Mouse (Mus musculus) heart, embryonic 16.5 days (tissue): ENCODE results near the gene Map7. TPM values are rescaled to one million over a fixed set of nuclear protein-coding genes. Genes with fewer than 3 reads are reported as not detected.

Experiments used
- ATAC-seq: fragments of 200-750 bp; cut with Nextera tagmentation; replicated peaks from 2 replicates; pipeline ENCODE4 v1.8.0; 2017; ENCODE audit warnings: moderate number of reproducible peaks; ENCODE audit not compliant: insufficient read depth, low FRiP score; ENCODE audit errors: extremely low read depth
- H3K27ac ChIP-seq: fragments of 300-500 bp; sonication (generic); 2 replicates; pipeline ENCODE4 v1.5.1; 2014; ENCODE audit warnings: mild to moderate bottlenecking, low read length, control low read depth, moderate library complexity
- H3K27me3 ChIP-seq: fragments of 300-500 bp; sonication (generic); 2 replicates; pipeline ENCODE4 v1.6.1; 2014; ENCODE audit warnings: low read length, mixed read lengths; ENCODE audit not compliant: control insufficient read depth, insufficient read depth
- H3K36me3 ChIP-seq: fragments of 300-500 bp; sonication (generic); 2 replicates; pipeline ENCODE4 v1.6.1; 2014; ENCODE audit not compliant: control insufficient read depth, insufficient read depth
- H3K4me1 ChIP-seq: fragments of 300-500 bp; sonication (generic); 2 replicates; pipeline ENCODE4 v1.6.1; 2014; ENCODE audit warnings: low read length, mixed read lengths; ENCODE audit not compliant: control insufficient read depth, insufficient read depth
- H3K4me2 ChIP-seq: fragments of 300-500 bp; sonication (generic); 2 replicates; pipeline ENCODE4 v1.6.1; 2014; ENCODE audit warnings: low read depth, mild to moderate bottlenecking, control low read depth, low read length
- H3K4me3 ChIP-seq: fragments of 300-500 bp; sonication (generic); 2 replicates; pipeline ENCODE4 v1.5.1; 2014; ENCODE audit warnings: mild to moderate bottlenecking, control low read depth, low read length
- H3K9ac ChIP-seq: fragments of 300-500 bp; sonication (generic); 2 replicates; pipeline ENCODE4 v1.6.1; 2014; ENCODE audit warnings: low read length, control low read depth
- H3K9me3 ChIP-seq: fragments of 300-500 bp; sonication (generic); replicated peaks from 2 replicates; pipeline ENCODE4 v1.6.1; 2016; ENCODE audit warnings: low read length; ENCODE audit not compliant: control insufficient read depth
- WGBS: fragments of 180-500 bp; shearing (Covaris S2); extraction: QIAGEN DNeasy Blood & Tissue Kit; methylation state at CpG from one replicate; pipeline ENCODE4 v1.1.7; 2014; 5-methylcytosine and 5-hydroxymethylcytosine counted together
- polyA plus RNA-seq: library from polyadenylated mRNA; unstranded; fragments of >200 nt; fragmentation: Nextera tagmentation; extraction: Ambion mirVana; gene quantifications from 2 replicates; pipeline ENCODE4 v1.2.1, GENCODE M21; 2015

Map7 gene
- polyA plus RNA-seq, 1 experiment from 2014 or later: 7.6 TPM

GRCm38 (mm10) chr10:20164810-20165209 is 16.5 kb downstream of the Map7 start:
- Histone ChIP-seq H3K36me3 (no peaks in the 10 kb centered on the region), H3K4me1 (peaks cover 7% of the 10 kb centered on the region; the same call in 1 of the 2 replicates), H3K4me2 (no peak overlapping the region), H3K9ac (no peak overlapping the region), H3K27me3 (no peaks in the 10 kb centered on the region), H3K27ac (no peak overlapping the region), H3K9me3 (0 out of 2 replicates have a peak, but pooled peaks cover 2% of the 10 kb centered on the region), H3K4me3 (no peak overlapping the region)
- WGBS: 83% methylated on average over 5 of the region's 5 CpGs
- ATAC-seq: no peak

GRCm38 (mm10) chr10:20166797-20167196 is 18.5 kb downstream of the Map7 start:
- WGBS: 74% methylated on average over 11 of the region's 11 CpGs
- Histone ChIP-seq H3K4me3 (no peak overlapping the region), H3K27me3 (0 out of 2 replicates have a peak, but pooled peaks cover 2% of the 10 kb centered on the region), H3K4me1 (peaks cover 13% of the 10 kb centered on the region), H3K9ac (no peak overlapping the region), H3K36me3 (no peaks in the 10 kb centered on the region), H3K27ac (no peak overlapping the region), H3K9me3 (0 out of 2 replicates have a peak, but pooled peaks cover 2% of the 10 kb centered on the region), H3K4me2 (no peak overlapping the region)
- no peak for ATAC-seq

DNA sequence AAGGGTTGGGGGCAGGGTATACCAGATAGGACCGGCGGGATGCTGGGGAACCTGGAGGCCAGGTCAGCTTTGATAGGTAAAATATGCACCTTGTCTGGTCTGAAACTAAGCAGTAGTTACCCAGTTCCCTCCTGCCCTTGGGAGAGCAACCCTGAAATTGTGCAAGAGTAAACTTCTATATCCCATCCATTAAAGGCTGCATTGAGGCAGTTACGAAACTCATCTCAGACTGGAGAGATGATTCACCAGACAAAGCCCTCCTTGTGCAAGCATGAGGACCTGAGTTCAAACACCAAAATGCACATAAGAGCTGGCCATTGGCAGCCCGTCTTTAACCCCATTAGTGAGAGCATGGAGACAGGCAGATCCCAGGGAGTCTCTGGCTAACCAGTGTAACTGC is 19.2 kb downstream of the Map7 start:
- ATAC-seq: no peak

GRCm38 (mm10) chr10:20169182-20169674 is 21.0 kb downstream of the Map7 start:
- Histone ChIP-seq H3K4me3 (no peak overlapping the region), H3K36me3 (no peaks in the 10 kb centered on the region), H3K9ac (no peak overlapping the region), H3K4me2 (no peak overlapping the region), H3K9me3 (0 out of 2 replicates have a peak, but pooled peaks cover 2% of the 10 kb centered on the region), H3K27me3 (0 out of 2 replicates have a peak, but pooled peaks cover 2% of the 10 kb centered on the region), H3K27ac (no peak overlapping the region), H3K4me1 (peaks cover 10% of the 10 kb centered on the region; the same call in 1 of the 2 replicates)
- ATAC-seq: no peak
- WGBS: 75% methylated on average over 3 of the region's 3 CpGs

More for the DNA sequence above, 19.2 kb downstream of the Map7 start:
- no peaks in the 10 kb centered on the region for H3K36me3 ChIP-seq
- no peak overlapping the region for H3K27ac ChIP-seq
- H3K4me1 ChIP-seq: peaks cover 13% of the 10 kb centered on the region
- no peak overlapping the region for H3K4me2 ChIP-seq
- H3K9ac ChIP-seq: no peak overlapping the region
- H3K9me3 ChIP-seq: 0 out of 2 replicates have a peak, but pooled peaks cover 2% of the 10 kb centered on the region
- no peak overlapping the region for H3K4me3 ChIP-seq
- 0 out of 2 replicates have a peak, but pooled peaks cover 2% of the 10 kb centered on the region for H3K27me3 ChIP-seq
- 90% methylated on average over 4 of the region's 4 CpGs for WGBS

DNA sequence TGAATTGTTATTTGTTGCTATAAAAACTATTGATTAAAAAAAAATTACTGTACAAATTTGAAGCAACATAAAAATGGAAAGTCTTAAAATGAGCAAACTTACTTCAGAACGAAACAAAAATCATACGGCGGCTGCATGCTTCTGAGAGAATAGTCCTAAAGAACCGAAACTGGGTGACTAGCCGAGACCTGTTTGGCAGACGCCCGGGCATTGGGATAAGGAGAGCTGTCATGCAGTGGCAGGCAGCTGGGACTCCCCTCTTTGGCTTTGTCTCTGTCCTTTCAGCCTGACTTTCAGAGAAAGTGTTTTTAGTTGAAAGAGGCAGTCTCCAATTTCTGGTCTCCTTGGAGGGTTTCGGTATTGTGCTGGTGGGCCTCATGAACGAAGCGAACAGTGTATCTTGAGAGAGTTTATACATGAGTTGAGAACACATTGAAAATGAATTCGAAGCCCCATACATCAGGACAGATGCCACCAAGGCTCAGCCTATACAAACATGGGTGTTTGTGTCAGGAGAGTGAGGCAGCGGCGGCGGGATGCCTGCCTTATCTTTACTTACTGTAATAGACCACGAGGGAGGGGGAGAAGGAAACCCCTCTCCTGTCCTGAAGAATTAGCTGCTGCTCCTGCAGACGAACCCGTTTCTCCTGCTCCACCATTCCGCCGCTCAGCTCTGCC is 21.8 kb downstream of the Map7 start:
- Histone ChIP-seq H3K27ac (peak overlapping the region; percentile 44), H3K4me2 (peak overlapping the region; percentile 68), H3K9me3 (0 out of 2 replicates have a peak, but pooled peaks cover 2% of the 10 kb centered on the region), H3K27me3 (0 out of 2 replicates have a peak, but pooled peaks cover 2% of the 10 kb centered on the region), H3K9ac (peak overlapping the region; percentile 60), H3K4me1 (peaks cover 10% of the 10 kb centered on the region; the same call in 1 of the 2 replicates), H3K4me3 (peak overlapping the region; percentile 41), H3K36me3 (no peaks in the 10 kb centered on the region)
- no peak for ATAC-seq
- WGBS: 24% methylated on average over 19 of the region's 19 CpGs

DNA sequence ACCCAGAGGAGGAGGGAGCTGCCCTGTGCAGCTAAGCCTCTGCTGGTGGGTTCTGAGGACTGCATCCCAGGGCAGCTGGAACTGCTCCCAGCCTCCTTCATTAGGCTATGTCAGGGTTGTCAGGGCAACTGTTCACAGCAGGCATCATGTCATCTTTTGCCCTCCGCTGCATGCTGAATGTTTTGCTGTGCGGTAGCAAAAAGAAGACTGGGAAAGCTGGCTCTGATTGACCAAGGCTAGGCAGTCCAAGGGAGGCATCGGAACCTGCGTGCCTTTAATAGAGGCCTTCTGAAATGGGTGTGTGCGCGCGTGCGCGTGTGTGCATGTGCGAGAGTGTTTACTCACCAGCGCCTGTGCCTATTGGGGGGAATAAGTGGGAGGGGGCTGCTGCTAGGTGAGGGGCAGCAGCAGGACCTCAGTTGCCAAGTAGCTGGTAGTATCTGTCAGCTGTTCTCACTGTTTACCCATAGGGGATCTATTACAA is 22.4 kb downstream of the Map7 start:
- Histone ChIP-seq H3K4me1 (peaks cover 10% of the 10 kb centered on the region; the same call in 1 of the 2 replicates), H3K36me3 (no peaks in the 10 kb centered on the region), H3K27ac (peak overlapping the region; percentile 44), H3K4me3 (peak overlapping the region; percentile 41), H3K9me3 (no peaks in the 10 kb centered on the region), H3K4me2 (peak overlapping the region; percentile 68), H3K9ac (peak overlapping the region; percentile 60; the same call in 1 of the 2 replicates), H3K27me3 (0 out of 2 replicates have a peak, but pooled peaks cover 2% of the 10 kb centered on the region)
- WGBS: 49% methylated on average over 11 of the region's 11 CpGs
- peak; percentile 95 for ATAC-seq

DNA sequence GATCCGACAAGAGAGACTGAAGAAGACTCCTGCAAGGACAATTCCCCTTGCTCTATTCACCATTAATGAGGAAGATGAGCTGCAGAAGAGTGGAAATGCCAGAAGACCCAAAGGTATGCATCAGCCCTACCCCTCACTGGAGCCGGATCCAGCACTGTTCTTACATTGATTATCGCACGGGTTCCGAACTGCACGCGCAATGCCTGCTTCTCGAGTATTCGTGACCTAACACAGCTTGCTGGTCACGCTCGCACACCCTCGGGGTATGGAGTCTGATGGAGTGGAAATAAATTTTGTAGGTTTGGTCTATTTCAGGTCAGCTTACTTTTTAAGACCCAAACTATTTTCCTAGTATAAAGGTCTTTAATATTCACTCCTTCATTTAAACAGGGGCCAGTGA is 22.9 kb downstream of the Map7 start:
- H3K9ac ChIP-seq: no peak overlapping the region
- H3K4me3 ChIP-seq: no peak overlapping the region
- H3K9me3 ChIP-seq: no peaks in the 10 kb centered on the region
- no peak for ATAC-seq
- no peak overlapping the region for H3K27ac ChIP-seq
- H3K4me1 ChIP-seq: peaks cover 10% of the 10 kb centered on the region; the same call in 1 of the 2 replicates
- H3K4me2 ChIP-seq: no peak overlapping the region
- 88% methylated on average over 12 of the region's 12 CpGs for WGBS
- 0 out of 2 replicates have a peak, but pooled peaks cover 2% of the 10 kb centered on the region for H3K27me3 ChIP-seq
- H3K36me3 ChIP-seq: no peaks in the 10 kb centered on the region

DNA sequence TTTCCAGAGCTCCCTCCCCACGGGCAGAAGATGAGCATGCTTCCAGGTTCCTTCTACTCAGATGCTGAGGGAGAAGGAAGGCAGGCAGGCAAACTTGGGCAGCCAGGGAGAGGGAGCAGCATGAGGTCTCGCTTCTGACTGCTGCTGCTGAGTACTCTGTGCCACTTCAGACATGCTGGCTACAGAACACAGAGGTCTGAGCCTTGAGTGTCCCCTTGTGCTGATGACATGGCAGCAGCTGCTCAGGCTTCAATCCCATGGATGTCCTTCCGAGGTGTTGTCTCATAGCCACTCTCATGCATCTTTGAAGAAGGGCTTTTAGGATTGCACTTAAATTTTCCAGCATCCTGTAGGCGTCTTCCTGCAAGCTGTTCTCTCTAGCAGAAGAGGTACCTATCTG is 23.5 kb downstream of the Map7 start:
- Histone ChIP-seq H3K9me3 (no peaks in the 10 kb centered on the region), H3K4me3 (no peak overlapping the region), H3K9ac (no peak overlapping the region), H3K4me1 (peaks cover 10% of the 10 kb centered on the region; the same call in 1 of the 2 replicates), H3K27ac (no peak overlapping the region), H3K36me3 (no peaks in the 10 kb centered on the region), H3K4me2 (no peak overlapping the region), H3K27me3 (0 out of 2 replicates have a peak, but pooled peaks cover 2% of the 10 kb centered on the region)
- no peak for ATAC-seq
- WGBS: 45% methylated on average over 4 of the region's 4 CpGs

DNA sequence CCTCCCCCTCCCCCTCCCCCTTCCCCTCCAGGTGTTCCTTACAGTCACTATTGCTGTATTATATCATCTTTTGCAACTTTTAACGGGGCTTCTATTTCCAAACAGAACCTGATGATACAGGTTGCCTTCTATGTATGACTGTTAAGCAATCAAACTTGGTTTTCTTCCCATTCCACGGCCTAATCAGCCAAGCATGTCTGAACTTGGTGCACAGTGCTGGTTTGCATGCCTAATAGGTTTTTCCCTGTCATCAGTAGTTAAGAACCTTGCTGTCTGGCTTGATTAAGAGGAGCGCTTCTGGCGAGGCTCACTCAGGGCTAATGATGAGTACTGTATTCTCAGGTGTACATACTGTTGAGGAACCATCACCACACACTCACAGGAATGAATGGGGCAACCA is 25.5 kb downstream of the Map7 start:
- Histone ChIP-seq H3K27me3 (0 out of 2 replicates have a peak, but pooled peaks cover 2% of the 10 kb centered on the region), H3K36me3 (no peaks in the 10 kb centered on the region), H3K9ac (no peak overlapping the region), H3K4me1 (peaks cover 10% of the 10 kb centered on the region; the same call in 1 of the 2 replicates), H3K4me3 (no peak overlapping the region), H3K27ac (no peak overlapping the region), H3K4me2 (no peak overlapping the region), H3K9me3 (no peaks in the 10 kb centered on the region)
- ATAC-seq: no peak
- WGBS: 73% methylated on average over 4 of the region's 4 CpGs
